Mouse (Mus musculus) forebrain, embryonic 12.5 days (tissue): ENCODE results near the gene Galm. TPM values are rescaled to one million over a fixed set of nuclear protein-coding genes. Genes with fewer than 3 reads are reported as not detected.
A peak's percentile ranks its signal among the peaks of the same experiment; 100 is the strongest.

Source experiments
- ATAC-seq: fragments of 200-750 bp; cut with Nextera tagmentation; 2 replicates; pipeline ENCODE4 v1.8.0; 2017; ENCODE audit warnings: moderate TSS enrichment; ENCODE audit not compliant: low FRiP score
- H3K27ac ChIP-seq: fragments of 300-500 bp; sonication (generic); 2 replicates; pipeline ENCODE4 v1.5.1; 2016; ENCODE audit warnings: mild to moderate bottlenecking
- H3K27me3 ChIP-seq: fragments of 300-500 bp; sonication (generic); 2 replicates; pipeline ENCODE4 v1.6.1; 2016; ENCODE audit warnings: mild to moderate bottlenecking
- H3K36me3 ChIP-seq: fragments of 300-500 bp; sonication (generic); replicated peaks from 2 replicates; pipeline ENCODE4 v1.6.1; 2016; ENCODE audit warnings: mild to moderate bottlenecking
- H3K4me1 ChIP-seq: fragments of 300-500 bp; sonication (generic); 2 replicates; pipeline ENCODE4 v1.6.1; 2016
- H3K4me2 ChIP-seq: fragments of 300-500 bp; sonication (generic); 2 replicates; pipeline ENCODE4 v1.6.1; 2016; ENCODE audit warnings: mild to moderate bottlenecking, moderate library complexity
- H3K4me3 ChIP-seq: fragments of 300-500 bp; sonication (generic); replicated peaks from 2 replicates; pipeline ENCODE4 v1.5.1; 2016; ENCODE audit warnings: mild to moderate bottlenecking
- H3K9ac ChIP-seq: fragments of 300-500 bp; sonication (generic); 2 replicates; pipeline ENCODE4 v1.6.1; 2016; ENCODE audit warnings: mild to moderate bottlenecking
- H3K9me3 ChIP-seq: fragments of 300-500 bp; sonication (generic); 2 replicates; pipeline ENCODE4 v1.6.1; 2016
- WGBS: fragments of 180-500 bp; shearing (Covaris S2); methylation state at CpG from one replicate; pipeline ENCODE4 v1.1.7; 2016; 5-methylcytosine and 5-hydroxymethylcytosine counted together
- polyA plus RNA-seq: library from polyadenylated mRNA; unstranded; fragments of >200 nt; fragmentation: Nextera tagmentation; extraction: Ambion mirVana; gene quantifications from 2 replicates; pipeline ENCODE4 v1.2.1, GENCODE M21; 2016

The Galm gene
- polyA plus RNA-seq, result 9.6 and 12.3 TPM in 2 replicates

- peak within 1 kb of the TSS; percentile 50 for H3K4me3 ChIP-seq
- WGBS, result 5% methylated on average over 30 of the region's 30 CpGs
- no peaks in the 10 kb centered on the region for H3K36me3 ChIP-seq
- H3K9ac ChIP-seq, result peak within 1 kb of the TSS; percentile 65
- no peaks in the 10 kb centered on the region for H3K27me3 ChIP-seq
- no peaks in the 10 kb centered on the region for H3K9me3 ChIP-seq
- no peak within 1 kb of the TSS for H3K27ac ChIP-seq
- H3K4me1 ChIP-seq, result peaks cover 18% of the 10 kb centered on the region
- peak within 1 kb of the TSS; percentile 72 for H3K4me2 ChIP-seq
- peak; percentile 84 for ATAC-seq
Measured at GRCm38 (mm10) chr17:80127331-80128251, at the start of gene Galm. Gene Galm, plus strand, starts transcription at chr17:80127471.

GRCm38 (mm10) chr17:80078726-80079125 lies 48.5 kb upstream of the Galm start:
- WGBS, result 91% methylated on average over 4 of the region's 4 CpGs
- H3K27me3 ChIP-seq, result no peaks in the 10 kb centered on the region
- no peak overlapping the region for H3K9ac ChIP-seq
- no peak overlapping the region for H3K27ac ChIP-seq
- no peaks in the 10 kb centered on the region for H3K4me1 ChIP-seq
- no peaks in the 10 kb centered on the region for H3K36me3 ChIP-seq
- H3K9me3 ChIP-seq, result no peaks in the 10 kb centered on the region
- no peak for ATAC-seq
- no peak overlapping the region for H3K4me2 ChIP-seq
- H3K4me3 ChIP-seq, result no peak overlapping the region

- no peaks in the 10 kb centered on the region for H3K9me3 ChIP-seq
- no peaks in the 10 kb centered on the region for H3K4me1 ChIP-seq
- H3K27me3 ChIP-seq, result no peaks in the 10 kb centered on the region
- no peak overlapping the region for H3K27ac ChIP-seq
- no peak for ATAC-seq
- no peak overlapping the region for H3K4me2 ChIP-seq
- no peak overlapping the region for H3K9ac ChIP-seq
- no peaks in the 10 kb centered on the region for H3K36me3 ChIP-seq
- no peak overlapping the region for H3K4me3 ChIP-seq
- 77% methylated on average over 6 of the region's 6 CpGs for WGBS
Measured at GRCm38 (mm10) chr17:80083223-80083622, 44.0 kb upstream of the Galm start.

- WGBS, result 78% methylated on average over 9 of the region's 9 CpGs
- H3K4me3 ChIP-seq, result no peak overlapping the region
- no peak for ATAC-seq
- H3K9ac ChIP-seq, result no peak overlapping the region
- H3K4me2 ChIP-seq, result no peak overlapping the region
- H3K4me1 ChIP-seq, result no peaks in the 10 kb centered on the region
- no peak overlapping the region for H3K27ac ChIP-seq
- H3K9me3 ChIP-seq, result no peaks in the 10 kb centered on the region
- H3K27me3 ChIP-seq, result no peaks in the 10 kb centered on the region
- H3K36me3 ChIP-seq, result no peaks in the 10 kb centered on the region
Measured at GRCm38 (mm10) chr17:80084424-80084823, 42.8 kb upstream of the Galm start.

- 94% methylated on average over 11 of the region's 11 CpGs for WGBS
- Histone ChIP-seq H3K4me2 (no peak overlapping the region), H3K27me3 (no peaks in the 10 kb centered on the region), H3K9me3 (no peaks in the 10 kb centered on the region), H3K4me3 (no peak overlapping the region), H3K27ac (no peak overlapping the region), H3K4me1 (no peaks in the 10 kb centered on the region), H3K36me3 (no peaks in the 10 kb centered on the region), H3K9ac (no peak overlapping the region)
- no peak for ATAC-seq
Measured at GRCm38 (mm10) chr17:80086591-80086990, 40.7 kb upstream of the Galm start.

GRCm38 (mm10) chr17:80088168-80088567 lies 39.1 kb upstream of the Galm start:
- no peaks in the 10 kb centered on the region for H3K27me3 ChIP-seq
- WGBS, result 94% methylated on average over 3 of the region's 3 CpGs
- H3K4me3 ChIP-seq, result no peak overlapping the region
- no peaks in the 10 kb centered on the region for H3K4me1 ChIP-seq
- H3K36me3 ChIP-seq, result no peaks in the 10 kb centered on the region
- no peaks in the 10 kb centered on the region for H3K9me3 ChIP-seq
- no peak overlapping the region for H3K9ac ChIP-seq
- no peak overlapping the region for H3K27ac ChIP-seq
- ATAC-seq, result no peak
- H3K4me2 ChIP-seq, result no peak overlapping the region

- 86% methylated on average over 4 of the region's 4 CpGs for WGBS
- no peak for ATAC-seq
- Histone ChIP-seq H3K4me3 (no peak overlapping the region), H3K4me2 (no peak overlapping the region), H3K27ac (no peak overlapping the region), H3K9ac (no peak overlapping the region), H3K9me3 (no peaks in the 10 kb centered on the region), H3K36me3 (no peaks in the 10 kb centered on the region), H3K27me3 (no peaks in the 10 kb centered on the region), H3K4me1 (peaks cover 4% of the 10 kb centered on the region)
Measured at GRCm38 (mm10) chr17:80090551-80090950, 36.7 kb upstream of the Galm start.

- H3K36me3 ChIP-seq, result no peaks in the 10 kb centered on the region
- H3K4me1 ChIP-seq, result peaks cover 13% of the 10 kb centered on the region
- ATAC-seq, result no peak
- H3K27ac ChIP-seq, result no peak overlapping the region
- no peak overlapping the region for H3K9ac ChIP-seq
- WGBS, result 46% methylated on average over 6 of the region's 6 CpGs
- no peak overlapping the region for H3K4me2 ChIP-seq
- no peaks in the 10 kb centered on the region for H3K9me3 ChIP-seq
- no peaks in the 10 kb centered on the region for H3K27me3 ChIP-seq
- no peak overlapping the region for H3K4me3 ChIP-seq
Measured at GRCm38 (mm10) chr17:80091879-80092549, 35.3 kb upstream of the Galm start.

GRCm38 (mm10) chr17:80095254-80095899 lies 31.9 kb upstream of the Galm start:
- no peak for ATAC-seq
- H3K4me3 ChIP-seq, result no peak overlapping the region
- no peak overlapping the region; the same call in 1 of the 2 replicates for H3K9ac ChIP-seq
- no peaks in the 10 kb centered on the region for H3K27me3 ChIP-seq
- peak overlapping the region; percentile 45 for H3K4me2 ChIP-seq
- H3K27ac ChIP-seq, result no peak overlapping the region
- 88% methylated on average over 9 of the region's 9 CpGs for WGBS
- peaks cover 13% of the 10 kb centered on the region for H3K4me1 ChIP-seq
- H3K9me3 ChIP-seq, result no peaks in the 10 kb centered on the region
- H3K36me3 ChIP-seq, result no peaks in the 10 kb centered on the region

- Histone ChIP-seq H3K9ac (no peak overlapping the region; the same call in 1 of the 2 replicates), H3K9me3 (no peaks in the 10 kb centered on the region), H3K27ac (no peak overlapping the region), H3K4me1 (peaks cover 13% of the 10 kb centered on the region), H3K4me3 (no peak overlapping the region), H3K36me3 (no peaks in the 10 kb centered on the region), H3K4me2 (peak overlapping the region; percentile 45), H3K27me3 (no peaks in the 10 kb centered on the region)
- 14% methylated on average over 20 of the region's 20 CpGs for WGBS
- peak; percentile 88 for ATAC-seq
Measured at GRCm38 (mm10) chr17:80096043-80096719, 31.1 kb upstream of the Galm start.

GRCm38 (mm10) chr17:80096720-80097114 lies 30.6 kb upstream of the Galm start:
- no peak for ATAC-seq
- no peak overlapping the region for H3K9ac ChIP-seq
- WGBS, result 92% methylated on average over 8 of the region's 8 CpGs

GRCm38 (mm10) chr17:80097221-80097620 lies 30.1 kb upstream of the Galm start:
- Histone ChIP-seq H3K27me3 (no peaks in the 10 kb centered on the region), H3K4me2 (no peak overlapping the region), H3K9me3 (no peaks in the 10 kb centered on the region), H3K9ac (no peak overlapping the region), H3K4me3 (no peak overlapping the region), H3K27ac (no peak overlapping the region), H3K36me3 (no peaks in the 10 kb centered on the region), H3K4me1 (peaks cover 13% of the 10 kb centered on the region)
- WGBS, result 43% methylated on average over 2 of the region's 2 CpGs
- ATAC-seq, result no peak; the same call in 1 of the 2 replicates

More at GRCm38 (mm10) chr17:80096720-80097114, 30.6 kb upstream of the Galm start:
- no peak overlapping the region for H3K4me3 ChIP-seq
- no peaks in the 10 kb centered on the region for H3K36me3 ChIP-seq
- H3K4me1 ChIP-seq, result peaks cover 13% of the 10 kb centered on the region
- H3K4me2 ChIP-seq, result no peak overlapping the region
- H3K27me3 ChIP-seq, result no peaks in the 10 kb centered on the region
- no peak overlapping the region for H3K27ac ChIP-seq
- H3K9me3 ChIP-seq, result no peaks in the 10 kb centered on the region
